In genomic region chr1:41887556-41887955, GRCm38 (mm10) we compare ENCODE assay signal across 25 mouse cellular contexts.
DNase-seq lines count a peak whose midpoint lies in the region; ATAC-seq and TF ChIP-seq lines count a peak whose summit lies in the region.
"Had no signal": no experiment of that assay in that cellular context is flagged by ENCODE, and none has a peak within 500 bp of the region (broad histone marks: within the 10 kb centered on the region; RNA-seq: fewer than 3 reads in every experiment).

No protein-coding gene starts in this region.

- no peak for TF ChIP-seq CTCF in forebrain, postnatal 0 days (IDR thresholded peaks at IDR 0.05; ENCODE audit: low read depth)

- H3K4me2 ChIP-seq in hindbrain, embryonic 16.5 days (ENCODE audit: low read length): no peak overlapping the region
- H3K4me2 ChIP-seq in midbrain, embryonic 14.5 days (ENCODE audit: low read length): no peak overlapping the region
- H3K4me2 ChIP-seq in embryonic facial prominence, embryonic 14.5 days (ENCODE audit: low read depth, low read length): no peak overlapping the region
- no peak overlapping the region for H3K4me2 ChIP-seq in forebrain, postnatal 0 days (ENCODE audit: low read depth)
- H3K4me2 ChIP-seq: heart, embryonic 13.5 days; hindbrain, embryonic 15.5 days; limb, embryonic 13.5 days; liver, embryonic 11.5 days; lung, embryonic 15.5 days; midbrain, embryonic 12.5 days; neural tube, embryonic 15.5 days had no signal

- peaks cover 66% of the 10 kb centered on the region for H3K4me1 ChIP-seq in hindbrain, embryonic 10.5 days (replicated peaks)
- H3K4me1 ChIP-seq in hindbrain, embryonic 16.5 days (ENCODE audit: control insufficient read depth, insufficient read depth, low read depth, low read length): peaks cover 10% of the 10 kb centered on the region
- H3K4me1 ChIP-seq in midbrain, embryonic 10.5 days: peaks cover 56% of the 10 kb centered on the region
- H3K4me1 ChIP-seq in midbrain, embryonic 14.5 days (ENCODE audit: control insufficient read depth, insufficient read depth, low read length): peaks cover 35% of the 10 kb centered on the region
- H3K4me1 ChIP-seq in embryonic facial prominence, embryonic 14.5 days (ENCODE audit: control insufficient read depth, insufficient read depth, low read length): peaks cover 25% of the 10 kb centered on the region
- 0 out of 2 replicates have a peak, but pooled peaks cover 6% of the 10 kb centered on the region for H3K4me1 ChIP-seq in forebrain, postnatal 0 days (ENCODE audit: insufficient read depth)

- H3K27me3 ChIP-seq in hindbrain, embryonic 10.5 days (ENCODE audit: insufficient read depth, poor library complexity, severe bottlenecking): no peaks in the 10 kb centered on the region
- H3K27me3 ChIP-seq in hindbrain, embryonic 16.5 days (replicated peaks; ENCODE audit: control insufficient read depth, insufficient read depth, low read length): no peaks in the 10 kb centered on the region
- no peaks in the 10 kb centered on the region for H3K27me3 ChIP-seq in midbrain, embryonic 10.5 days (ENCODE audit: low read depth, poor library complexity, severe bottlenecking)
- H3K27me3 ChIP-seq in midbrain, embryonic 14.5 days (ENCODE audit: control insufficient read depth, insufficient read depth, low read length): no peaks in the 10 kb centered on the region
- H3K27me3 ChIP-seq in embryonic facial prominence, embryonic 14.5 days (replicated peaks; ENCODE audit: control insufficient read depth, insufficient read depth, low read length): no peaks in the 10 kb centered on the region
- H3K27me3 ChIP-seq in forebrain, postnatal 0 days (ENCODE audit: insufficient read depth, low read length): no peaks in the 10 kb centered on the region
- H3K27me3 ChIP-seq: heart, embryonic 13.5 days; hindbrain, embryonic 15.5 days; lung, embryonic 15.5 days; midbrain, embryonic 12.5 days; neural tube, embryonic 15.5 days had no signal

- H3K4me3 ChIP-seq in hindbrain, embryonic 10.5 days: no peak overlapping the region
- H3K4me3 ChIP-seq in hindbrain, embryonic 16.5 days (ENCODE audit: low read length): no peak overlapping the region
- H3K4me3 ChIP-seq in midbrain, embryonic 10.5 days: no peak overlapping the region
- no peak overlapping the region for H3K4me3 ChIP-seq in midbrain, embryonic 14.5 days (replicated peaks; ENCODE audit: low read depth, low read length)
- H3K4me3 ChIP-seq in embryonic facial prominence, embryonic 14.5 days (ENCODE audit: low read depth, low read length): no peak overlapping the region
- H3K4me3 ChIP-seq in forebrain, postnatal 0 days (ENCODE audit: low read depth, low read length): no peak overlapping the region
- H3K4me3 ChIP-seq: gastrocnemius, adult 2 months; heart, embryonic 13.5 days; hindbrain, embryonic 15.5 days; limb, embryonic 13.5 days; lung, embryonic 15.5 days; midbrain, embryonic 12.5 days; neural tube, embryonic 15.5 days had no signal

- 89% methylated on average over 8 of the region's 8 CpGs for WGBS in hindbrain, embryonic 10.5 days
- 86% methylated on average over 8 of the region's 8 CpGs for WGBS in hindbrain, embryonic 16.5 days
- WGBS in midbrain, embryonic 10.5 days: 96% methylated on average over 8 of the region's 8 CpGs
- WGBS in midbrain, embryonic 14.5 days: 91% methylated on average over 8 of the region's 8 CpGs
- 71% methylated on average over 8 of the region's 8 CpGs for WGBS in embryonic facial prominence, embryonic 14.5 days
- WGBS in forebrain, postnatal 0 days: 70% methylated on average over 8 of the region's 8 CpGs

- DNase-seq in hindbrain, embryonic 10.5 days (ENCODE audit: low spot score): no peak
- DNase-seq in midbrain, embryonic 10.5 days (ENCODE audit: low spot score): no peak
- no peak for DNase-seq in midbrain, embryonic 14.5 days
- DNase-seq in embryonic facial prominence, embryonic 14.5 days (ENCODE audit: low spot score): peak; percentile 27
- peak; percentile 62 for DNase-seq in forebrain, postnatal 0 days
- no peak for DNase-seq in urinary bladder, postnatal 10 days (ENCODE audit: low spot score)
- DNase-seq in thymus, postnatal 4 days: no peak
- DNase-seq: adrenal gland, postnatal 25 days; B cell, adult 2 months; cerebellum, adult 11-12 months; cerebellum, adult 9-11 months; gastrocnemius, adult 2 months; heart, postnatal 10 days; kidney, postnatal 14 days; lung, postnatal 36 days; right cerebral cortex, postnatal 4 days had no signal

- ATAC-seq in hindbrain, embryonic 16.5 days: no peak
- ATAC-seq in midbrain, embryonic 14.5 days (ENCODE audit: low FRiP score, low TSS enrichment): no peak
- no peak for ATAC-seq in embryonic facial prominence, embryonic 14.5 days (ENCODE audit: low read depth)
- ATAC-seq in forebrain, postnatal 0 days: no peak
- ATAC-seq: intestine, postnatal 0 days had no signal

- no peak overlapping the region for H3K9ac ChIP-seq in hindbrain, embryonic 16.5 days (ENCODE audit: low read depth, low read length)
- no peak overlapping the region for H3K9ac ChIP-seq in midbrain, embryonic 14.5 days (replicated peaks; ENCODE audit: low read length)
- no peak overlapping the region for H3K9ac ChIP-seq in embryonic facial prominence, embryonic 14.5 days (ENCODE audit: low read depth, low read length)
- H3K9ac ChIP-seq in forebrain, postnatal 0 days: no peak overlapping the region
- H3K9ac ChIP-seq: heart, embryonic 13.5 days; hindbrain, embryonic 15.5 days; limb, embryonic 13.5 days; lung, embryonic 15.5 days; midbrain, embryonic 12.5 days; neural tube, embryonic 15.5 days had no signal

- H3K9me3 ChIP-seq in hindbrain, embryonic 10.5 days: no peaks in the 10 kb centered on the region
- H3K9me3 ChIP-seq in hindbrain, embryonic 16.5 days (ENCODE audit: control insufficient read depth, low read length): no peaks in the 10 kb centered on the region
- no peaks in the 10 kb centered on the region for H3K9me3 ChIP-seq in midbrain, embryonic 10.5 days (replicated peaks)
- H3K9me3 ChIP-seq in midbrain, embryonic 14.5 days (ENCODE audit: control insufficient read depth, low read length): no peaks in the 10 kb centered on the region
- no peaks in the 10 kb centered on the region for H3K9me3 ChIP-seq in embryonic facial prominence, embryonic 14.5 days (ENCODE audit: control insufficient read depth, low read length)
- no peaks in the 10 kb centered on the region for H3K9me3 ChIP-seq in forebrain, postnatal 0 days (ENCODE audit: low read length)
- H3K9me3 ChIP-seq: heart, embryonic 13.5 days; hindbrain, embryonic 15.5 days; limb, embryonic 13.5 days; lung, embryonic 15.5 days; midbrain, embryonic 12.5 days; neural tube, embryonic 15.5 days had no signal

- H3K36me3 ChIP-seq in hindbrain, embryonic 10.5 days: no peaks in the 10 kb centered on the region
- no peaks in the 10 kb centered on the region for H3K36me3 ChIP-seq in hindbrain, embryonic 16.5 days (ENCODE audit: control insufficient read depth, insufficient read depth, low read length)
- H3K36me3 ChIP-seq in midbrain, embryonic 10.5 days: no peaks in the 10 kb centered on the region
- no peaks in the 10 kb centered on the region for H3K36me3 ChIP-seq in midbrain, embryonic 14.5 days (ENCODE audit: control insufficient read depth, insufficient read depth, low read length)
- no peaks in the 10 kb centered on the region for H3K36me3 ChIP-seq in embryonic facial prominence, embryonic 14.5 days (ENCODE audit: control insufficient read depth, insufficient read depth, low read length)
- no peaks in the 10 kb centered on the region for H3K36me3 ChIP-seq in forebrain, postnatal 0 days (ENCODE audit: insufficient read depth)
- H3K36me3 ChIP-seq: heart, embryonic 13.5 days; hindbrain, embryonic 15.5 days; limb, embryonic 13.5 days; lung, embryonic 15.5 days; midbrain, embryonic 12.5 days; neural tube, embryonic 15.5 days had no signal

- H3K27ac ChIP-seq in hindbrain, embryonic 10.5 days: peak overlapping the region; percentile 87
- no peak overlapping the region for H3K27ac ChIP-seq in hindbrain, embryonic 16.5 days (ENCODE audit: low read depth, low read length)
- peak overlapping the region; percentile 75 for H3K27ac ChIP-seq in midbrain, embryonic 10.5 days (replicated peaks)
- no peak overlapping the region for H3K27ac ChIP-seq in midbrain, embryonic 14.5 days (replicated peaks; ENCODE audit: low read depth, low read length)
- peak overlapping the region; percentile 39; the same call in 1 of the 2 replicates for H3K27ac ChIP-seq in embryonic facial prominence, embryonic 14.5 days (replicated peaks; ENCODE audit: low read depth, low read length)
- H3K27ac ChIP-seq in forebrain, postnatal 0 days (ENCODE audit: low read depth, low read length): peak overlapping the region; percentile 54
- H3K27ac ChIP-seq: gastrocnemius, adult 2 months; heart, embryonic 13.5 days; hindbrain, embryonic 15.5 days; limb, embryonic 13.5 days; lung, embryonic 15.5 days; neural tube, embryonic 15.5 days had no signal

Comparison
In these comparisons a context has a peak if more than half of its experiments do, and no peak if none do; other contexts are left out.
1. H3K27ac ChIP-seq: peak in hindbrain, embryonic 10.5 days (single experiment), midbrain, embryonic 10.5 days (single experiment), embryonic facial prominence, embryonic 14.5 days (single experiment) and forebrain, postnatal 0 days (single experiment); none in hindbrain, embryonic 16.5 days (single experiment) and midbrain, embryonic 14.5 days (single experiment).
2. DNase-seq: peak in embryonic facial prominence, embryonic 14.5 days (single experiment) and forebrain, postnatal 0 days (single experiment); none in hindbrain, embryonic 10.5 days (single experiment), midbrain, embryonic 10.5 days (single experiment), midbrain, embryonic 14.5 days (single experiment), urinary bladder, postnatal 10 days (single experiment) and thymus, postnatal 4 days (single experiment).